Mouse (Mus musculus) liver, postnatal 0 days (tissue): ENCODE results near the gene Shroom3. TPM values are rescaled to one million over a fixed set of nuclear protein-coding genes. Genes with fewer than 3 reads are reported as not detected.

Experiments used
- ATAC-seq: fragments of 200-750 bp; cut with Nextera tagmentation; 2 replicates; pipeline ENCODE4 v1.8.0; 2017; ENCODE audit warnings: mild to moderate bottlenecking, moderate library complexity
- DNase-seq: peaks from one replicate; pipeline ENCODE4 v3.0.0-alpha.2; 2016
- H3K27ac ChIP-seq: fragments of 300-500 bp; sonication (generic); 2 replicates; pipeline ENCODE4 v1.5.1; 2014; ENCODE audit warnings: antibody characterized with exemption, moderate library complexity, mild to moderate bottlenecking, low read depth
- H3K27me3 ChIP-seq: fragments of 300-500 bp; sonication (generic); 2 replicates; pipeline ENCODE4 v1.6.1; 2014; ENCODE audit warnings: low read length, control low read depth, mixed read lengths; ENCODE audit not compliant: insufficient read depth
- H3K36me3 ChIP-seq: fragments of 300-500 bp; sonication (generic); replicated peaks from 2 replicates; pipeline ENCODE4 v1.6.1; 2014; ENCODE audit warnings: mild to moderate bottlenecking, control low read depth, low read length, moderate library complexity, mixed read lengths; ENCODE audit not compliant: insufficient read depth
- H3K4me1 ChIP-seq: fragments of 300-500 bp; sonication (generic); 2 replicates; pipeline ENCODE4 v1.6.1; 2014; ENCODE audit warnings: antibody characterized with exemption, mild to moderate bottlenecking, control low read depth; ENCODE audit not compliant: insufficient read depth
- H3K4me2 ChIP-seq: fragments of 300-500 bp; sonication (generic); 2 replicates; pipeline ENCODE4 v1.6.1; 2014; ENCODE audit warnings: low read depth, mild to moderate bottlenecking, low read length, moderate library complexity, mixed read lengths
- H3K4me3 ChIP-seq: fragments of 300-500 bp; sonication (generic); 2 replicates; pipeline ENCODE4 v1.5.1; 2014; ENCODE audit warnings: low read depth, low read length
- H3K9ac ChIP-seq: fragments of 300-500 bp; sonication (generic); replicated peaks from 2 replicates; pipeline ENCODE4 v1.6.1; 2014; ENCODE audit warnings: mild to moderate bottlenecking, moderate library complexity
- H3K9me3 ChIP-seq: fragments of 300-500 bp; sonication (generic); 2 replicates; pipeline ENCODE4 v1.6.1; 2016; ENCODE audit warnings: mild to moderate bottlenecking, control low read depth, low read length, mixed read lengths
- CTCF ChIP-seq: sonication (generic); IDR thresholded peaks from 2 replicates; pipeline ENCODE4 v1.5.1; 2016; ENCODE audit warnings: antibody characterized with exemption, low read depth
- EP300 ChIP-seq: IDR thresholded peaks from 2 replicates; pipeline ENCODE4 v1.6.1; 2016; ENCODE audit warnings: antibody characterized with exemption, low read depth, mild to moderate bottlenecking
- WGBS: fragments of 180-500 bp; shearing (Covaris S2); extraction: QIAGEN DNeasy Blood & Tissue Kit; methylation state at CpG from one replicate; pipeline ENCODE4 v1.1.7; 2014; ENCODE audit not compliant: insufficient replicate concordance; 5-methylcytosine and 5-hydroxymethylcytosine counted together
- polyA plus RNA-seq: library from polyadenylated mRNA; unstranded; fragments of >200 nt; fragmentation: Nextera tagmentation; extraction: Ambion mirVana; gene quantifications from 2 replicates; pipeline ENCODE4 v1.2.1, GENCODE M21; 2015

The Shroom3 gene
- polyA plus RNA-seq, 1 experiment from 2014 or later: 0.96 TPM

- H3K4me1 ChIP-seq: no peaks in the 10 kb centered on the region
- no peak overlapping the region for H3K27ac ChIP-seq
- no peaks in the 10 kb centered on the region for H3K36me3 ChIP-seq
- H3K9me3 ChIP-seq: no peaks in the 10 kb centered on the region
- ATAC-seq: no peak
- H3K4me3 ChIP-seq: no peak overlapping the region
- 74% methylated on average over 2 of the region's 2 CpGs for WGBS
- H3K9ac ChIP-seq: no peak overlapping the region
- TF ChIP-seq CTCF: no peak
- no peak for DNase-seq
- H3K4me2 ChIP-seq: no peak overlapping the region
- H3K27me3 ChIP-seq: no peaks in the 10 kb centered on the region
Observed at GRCm38 (mm10) chr5:92868231-92868630, 185.0 kb downstream of the Shroom3 start.

GRCm38 (mm10) chr5:92871048-92871447 is 187.8 kb downstream of the Shroom3 start:
- Histone ChIP-seq H3K27ac (no peak overlapping the region), H3K9me3 (no peaks in the 10 kb centered on the region), H3K4me3 (no peak overlapping the region), H3K4me2 (no peak overlapping the region), H3K4me1 (no peaks in the 10 kb centered on the region), H3K9ac (no peak overlapping the region), H3K27me3 (no peaks in the 10 kb centered on the region), H3K36me3 (no peaks in the 10 kb centered on the region)
- 28% methylated on average over 3 of the region's 3 CpGs for WGBS
- ATAC-seq: no peak
- TF ChIP-seq EP300 (no peak), CTCF (no peak)
- DNase-seq: no peak

- WGBS: 66% methylated on average over 4 of the region's 4 CpGs
- no peak for ATAC-seq
- H3K4me1 ChIP-seq: no peaks in the 10 kb centered on the region
- no peaks in the 10 kb centered on the region for H3K27me3 ChIP-seq
- no peak overlapping the region for H3K4me3 ChIP-seq
- TF ChIP-seq CTCF (peak; percentile 30; the same call in 1 of the 2 replicates), EP300 (no peak)
- H3K27ac ChIP-seq: no peak overlapping the region
- no peak for DNase-seq
- H3K9ac ChIP-seq: no peak overlapping the region
- no peak overlapping the region for H3K4me2 ChIP-seq
- H3K36me3 ChIP-seq: no peaks in the 10 kb centered on the region
- no peaks in the 10 kb centered on the region for H3K9me3 ChIP-seq
Observed at GRCm38 (mm10) chr5:92872182-92872581, 188.9 kb downstream of the Shroom3 start.

- H3K27ac ChIP-seq: no peak overlapping the region
Observed at GRCm38 (mm10) chr5:92872991-92873390, 189.8 kb downstream of the Shroom3 start.

GRCm38 (mm10) chr5:92873518-92873917 is 190.3 kb downstream of the Shroom3 start:
- H3K9me3 ChIP-seq: no peaks in the 10 kb centered on the region
- DNase-seq (no peak), ATAC-seq (no peak)
- H3K27ac ChIP-seq: no peak overlapping the region
- H3K4me2 ChIP-seq: no peak overlapping the region
- H3K27me3 ChIP-seq: no peaks in the 10 kb centered on the region
- TF ChIP-seq EP300: no peak
- no peak for TF ChIP-seq CTCF
- no peaks in the 10 kb centered on the region for H3K36me3 ChIP-seq
- H3K9ac ChIP-seq: no peak overlapping the region
- H3K4me3 ChIP-seq: no peak overlapping the region
- H3K4me1 ChIP-seq: no peaks in the 10 kb centered on the region

More at GRCm38 (mm10) chr5:92872991-92873390, 189.8 kb downstream of the Shroom3 start:
- ATAC-seq (no peak), DNase-seq (no peak)
- H3K36me3 ChIP-seq: no peaks in the 10 kb centered on the region
- H3K4me3 ChIP-seq: no peak overlapping the region
- 80% methylated on average over 2 of the region's 2 CpGs for WGBS
- H3K4me1 ChIP-seq: no peaks in the 10 kb centered on the region
- TF ChIP-seq EP300: no peak
- no peak for TF ChIP-seq CTCF
- no peak overlapping the region for H3K4me2 ChIP-seq
- no peaks in the 10 kb centered on the region for H3K9me3 ChIP-seq
- H3K27me3 ChIP-seq: no peaks in the 10 kb centered on the region
- no peak overlapping the region for H3K9ac ChIP-seq

GRCm38 (mm10) chr5:92875836-92876235 is 192.6 kb downstream of the Shroom3 start:
- TF ChIP-seq CTCF (no peak), EP300 (no peak)
- ATAC-seq: no peak
- no peak overlapping the region for H3K27ac ChIP-seq

DNA sequence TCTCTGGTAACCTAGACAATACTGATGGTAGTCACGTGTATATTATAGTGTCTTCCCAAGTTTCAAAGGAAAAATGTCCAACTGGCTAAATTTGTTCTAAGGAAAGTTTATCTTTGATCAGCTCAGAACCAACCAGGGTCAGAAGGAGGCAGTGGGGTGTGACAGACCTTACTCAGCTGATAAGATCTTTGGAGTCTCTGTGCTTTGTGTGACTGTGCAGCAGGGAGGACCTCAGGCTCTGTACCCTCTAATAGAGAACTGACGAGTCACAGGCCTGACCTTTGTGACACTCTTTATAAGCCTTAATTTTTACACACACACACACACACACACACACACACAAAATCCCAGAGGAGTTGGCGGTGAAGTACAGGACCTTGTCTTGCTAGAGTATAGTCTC is 193.9 kb downstream of the Shroom3 start:
- no peak overlapping the region for H3K4me2 ChIP-seq
- H3K4me1 ChIP-seq: no peaks in the 10 kb centered on the region
- H3K36me3 ChIP-seq: no peaks in the 10 kb centered on the region
- H3K9me3 ChIP-seq: no peaks in the 10 kb centered on the region
- ATAC-seq: no peak
- no peak for DNase-seq
- TF ChIP-seq EP300 (no peak), CTCF (no peak)
- H3K27me3 ChIP-seq: no peaks in the 10 kb centered on the region
- no peak overlapping the region for H3K27ac ChIP-seq
- H3K9ac ChIP-seq: no peak overlapping the region
- WGBS: 62% methylated on average over 3 of the region's 3 CpGs
- no peak overlapping the region for H3K4me3 ChIP-seq

More at GRCm38 (mm10) chr5:92875836-92876235, 192.6 kb downstream of the Shroom3 start:
- Histone ChIP-seq H3K27me3 (no peaks in the 10 kb centered on the region), H3K9ac (no peak overlapping the region), H3K4me2 (no peak overlapping the region), H3K4me3 (no peak overlapping the region), H3K9me3 (no peaks in the 10 kb centered on the region), H3K36me3 (no peaks in the 10 kb centered on the region), H3K4me1 (no peaks in the 10 kb centered on the region)
- no peak for DNase-seq
- WGBS: 84% methylated on average over 10 of the region's 10 CpGs
